Mouse (Mus musculus) embryonic facial prominence, embryonic 15.5 days (tissue): Measurements from ENCODE around the gene Dstn. TPM values are rescaled to one million over a fixed set of nuclear protein-coding genes. Genes with fewer than 3 reads are reported as not detected.

ENCODE experiments used
- ATAC-seq: fragments of 200-750 bp; cut with Nextera tagmentation; 2 replicates; pipeline ENCODE4 v1.8.0; 2017; ENCODE audit warnings: low read depth, moderate TSS enrichment; ENCODE audit not compliant: insufficient number of reproducible peaks, low FRiP score, low TSS enrichment
- H3K27ac ChIP-seq: fragments of 300-500 bp; sonication (generic); replicated peaks from 2 replicates; pipeline ENCODE4 v1.5.1; 2015; ENCODE audit warnings: mild to moderate bottlenecking, inconsistent platforms
- H3K27me3 ChIP-seq: fragments of 300-500 bp; sonication (generic); 2 replicates; pipeline ENCODE4 v1.6.1; 2015; ENCODE audit warnings: inconsistent platforms
- H3K36me3 ChIP-seq: fragments of 300-500 bp; sonication (generic); 2 replicates; pipeline ENCODE4 v1.6.1; 2015; ENCODE audit warnings: mild to moderate bottlenecking, inconsistent platforms
- H3K4me1 ChIP-seq: fragments of 300-500 bp; sonication (generic); 2 replicates; pipeline ENCODE4 v1.6.1; 2015; ENCODE audit warnings: inconsistent platforms
- H3K4me2 ChIP-seq: fragments of 300-500 bp; sonication (generic); replicated peaks from 2 replicates; pipeline ENCODE4 v1.6.1; 2015; ENCODE audit warnings: mild to moderate bottlenecking, inconsistent platforms
- H3K4me3 ChIP-seq: fragments of 300-500 bp; sonication (generic); replicated peaks from 2 replicates; pipeline ENCODE4 v1.5.1; 2015; ENCODE audit warnings: mild to moderate bottlenecking, inconsistent platforms
- H3K9ac ChIP-seq: fragments of 300-500 bp; sonication (generic); 2 replicates; pipeline ENCODE4 v1.6.1; 2015; ENCODE audit warnings: inconsistent platforms
- H3K9me3 ChIP-seq: fragments of 300-500 bp; sonication (generic); replicated peaks from 2 replicates; pipeline ENCODE4 v1.6.1; 2016; ENCODE audit warnings: inconsistent platforms
- WGBS: fragments of 180-500 bp; shearing (Covaris S2); methylation state at CpG from one replicate; pipeline ENCODE4 v1.1.7; 2015; 5-methylcytosine and 5-hydroxymethylcytosine counted together
- polyA plus RNA-seq: library from polyadenylated mRNA; unstranded; fragments of >200 nt; fragmentation: Nextera tagmentation; extraction: Ambion mirVana; gene quantifications from 2 replicates; pipeline ENCODE4 v1.2.1, GENCODE M21; 2015

Gene Dstn
- polyA plus RNA-seq, 1 experiment from 2014 or later = 440 TPM

GRCm38 (mm10) chr2:143891302-143892048 is 23.6 kb upstream of the Dstn start:
- Histone ChIP-seq H3K4me2 (no peak overlapping the region), H3K4me1 (no peaks in the 10 kb centered on the region), H3K36me3 (no peaks in the 10 kb centered on the region), H3K9me3 (no peaks in the 10 kb centered on the region), H3K9ac (no peak overlapping the region), H3K27ac (no peak overlapping the region), H3K4me3 (no peak overlapping the region), H3K27me3 (no peaks in the 10 kb centered on the region)
- no peak for ATAC-seq
- 72% methylated on average over 10 of the region's 10 CpGs for WGBS

GRCm38 (mm10) chr2:143899470-143900220 is 15.5 kb upstream of the Dstn start:
- 0 out of 2 replicates have a peak, but pooled peaks cover 4% of the 10 kb centered on the region for H3K4me1 ChIP-seq
- H3K4me2 ChIP-seq = no peak overlapping the region
- no peak overlapping the region for H3K9ac ChIP-seq
- no peak overlapping the region for H3K4me3 ChIP-seq
- H3K9me3 ChIP-seq = no peaks in the 10 kb centered on the region
- whole genome bisulfite sequencing = 87% methylated on average over 9 of the region's 9 CpGs
- no peaks in the 10 kb centered on the region for H3K36me3 ChIP-seq
- no peaks in the 10 kb centered on the region for H3K27me3 ChIP-seq
- ATAC-seq = no peak
- H3K27ac ChIP-seq = no peak overlapping the region

GRCm38 (mm10) chr2:143900821-143901351 is 14.2 kb upstream of the Dstn start:
- 0 out of 2 replicates have a peak, but pooled peaks cover 4% of the 10 kb centered on the region for H3K4me1 ChIP-seq
- no peak overlapping the region for H3K9ac ChIP-seq
- H3K36me3 ChIP-seq = no peaks in the 10 kb centered on the region
- WGBS = 64% methylated on average over 5 of the region's 5 CpGs
- H3K4me3 ChIP-seq = no peak overlapping the region
- H3K27me3 ChIP-seq = no peaks in the 10 kb centered on the region
- ATAC-seq = no peak
- 0 out of 2 replicates have a peak overlapping the region, but pooled peaks have one; percentile 34 for H3K27ac ChIP-seq
- H3K9me3 ChIP-seq = no peaks in the 10 kb centered on the region
- no peak overlapping the region for H3K4me2 ChIP-seq

GRCm38 (mm10) chr2:143903376-143904045 is 11.6 kb upstream of the Dstn start:
- Histone ChIP-seq H3K4me1 (0 out of 2 replicates have a peak, but pooled peaks cover 4% of the 10 kb centered on the region), H3K27me3 (no peaks in the 10 kb centered on the region), H3K36me3 (no peaks in the 10 kb centered on the region), H3K9me3 (no peaks in the 10 kb centered on the region), H3K4me2 (no peak overlapping the region), H3K4me3 (no peak overlapping the region), H3K9ac (no peak overlapping the region), H3K27ac (no peak overlapping the region)
- 67% methylated on average over 9 of the region's 9 CpGs for WGBS
- ATAC-seq = no peak

GRCm38 (mm10) chr2:143904896-143905295 is 10.2 kb upstream of the Dstn start:
- H3K9me3 ChIP-seq = no peaks in the 10 kb centered on the region
- ATAC-seq = no peak
- no peak overlapping the region for H3K9ac ChIP-seq
- H3K36me3 ChIP-seq = no peaks in the 10 kb centered on the region
- 0 out of 2 replicates have a peak, but pooled peaks cover 4% of the 10 kb centered on the region for H3K4me1 ChIP-seq
- no peak overlapping the region for H3K4me2 ChIP-seq
- no peak overlapping the region for H3K27ac ChIP-seq
- WGBS = 71% methylated on average over 5 of the region's 5 CpGs
- H3K27me3 ChIP-seq = no peaks in the 10 kb centered on the region
- no peak overlapping the region for H3K4me3 ChIP-seq

GRCm38 (mm10) chr2:143909230-143909629 is 5.9 kb upstream of the Dstn start:
- H3K4me3 ChIP-seq = no peak overlapping the region
- no peak for ATAC-seq
- H3K4me2 ChIP-seq = no peak overlapping the region
- no peak overlapping the region for H3K9ac ChIP-seq
- no peaks in the 10 kb centered on the region for H3K36me3 ChIP-seq
- H3K27me3 ChIP-seq = no peaks in the 10 kb centered on the region
- 61% methylated on average over 2 of the region's 2 CpGs for WGBS
- no peak overlapping the region for H3K27ac ChIP-seq
- H3K4me1 ChIP-seq = no peaks in the 10 kb centered on the region
- no peaks in the 10 kb centered on the region for H3K9me3 ChIP-seq

- H3K4me3 ChIP-seq = no peak overlapping the region
- no peaks in the 10 kb centered on the region for H3K9me3 ChIP-seq
- no peaks in the 10 kb centered on the region for H3K36me3 ChIP-seq
- H3K9ac ChIP-seq = no peak overlapping the region
- H3K4me1 ChIP-seq = peaks cover 5% of the 10 kb centered on the region
- no peak overlapping the region for H3K4me2 ChIP-seq
- no peaks in the 10 kb centered on the region for H3K27me3 ChIP-seq
- H3K27ac ChIP-seq = no peak overlapping the region
- ATAC-seq = no peak
- WGBS = 90% methylated on average over 2 of the region's 2 CpGs
These were observed 2.9 kb upstream of the Dstn start for GRCm38 (mm10) chr2:143912199-143912598.

GRCm38 (mm10) chr2:143914221-143914620 is 899 bp upstream of the Dstn start:
- Histone ChIP-seq H3K4me1 (peaks cover 21% of the 10 kb centered on the region), H3K9me3 (no peaks in the 10 kb centered on the region), H3K4me2 (peak overlapping the region; percentile 61), H3K4me3 (peak overlapping the region; percentile 91), H3K27ac (peak overlapping the region; percentile 99), H3K36me3 (no peaks in the 10 kb centered on the region), H3K27me3 (no peaks in the 10 kb centered on the region), H3K9ac (peak overlapping the region; percentile 84)
- 5% methylated on average over 10 of the region's 10 CpGs for WGBS
- ATAC-seq = no peak

GRCm38 (mm10) chr2:143915600-143916135 is 548 bp downstream of the Dstn start:
- H3K9me3 ChIP-seq = no peaks in the 10 kb centered on the region
- under 1% methylated on average over 32 of the region's 32 CpGs for WGBS
- H3K36me3 ChIP-seq = no peaks in the 10 kb centered on the region
- H3K27me3 ChIP-seq = no peaks in the 10 kb centered on the region
- peak overlapping the region; percentile 91 for H3K4me3 ChIP-seq
- H3K9ac ChIP-seq = peak overlapping the region; percentile 84
- peak overlapping the region; percentile 61 for H3K4me2 ChIP-seq
- ATAC-seq = no peak
- peaks cover 26% of the 10 kb centered on the region for H3K4me1 ChIP-seq
- H3K27ac ChIP-seq = peak overlapping the region; percentile 99

GRCm38 (mm10) chr2:143916229-143916628 is 1.1 kb downstream of the Dstn start:
- Histone ChIP-seq H3K27ac (peak overlapping the region; percentile 99), H3K4me3 (peak overlapping the region; percentile 91), H3K36me3 (no peaks in the 10 kb centered on the region), H3K27me3 (no peaks in the 10 kb centered on the region), H3K9ac (peak overlapping the region; percentile 84; the same call in 1 of the 2 replicates), H3K4me2 (peak overlapping the region; percentile 61), H3K4me1 (peaks cover 26% of the 10 kb centered on the region), H3K9me3 (no peaks in the 10 kb centered on the region)
- WGBS = 4% methylated on average over 5 of the region's 5 CpGs
- ATAC-seq = no peak

- H3K27me3 ChIP-seq = no peaks in the 10 kb centered on the region
- WGBS = 66% methylated on average over 5 of the region's 5 CpGs
- no peak overlapping the region for H3K9ac ChIP-seq
- no peak overlapping the region for H3K27ac ChIP-seq
- no peaks in the 10 kb centered on the region for H3K36me3 ChIP-seq
- no peaks in the 10 kb centered on the region for H3K9me3 ChIP-seq
- peaks cover 26% of the 10 kb centered on the region for H3K4me1 ChIP-seq
- no peak for ATAC-seq
- no peak overlapping the region for H3K4me3 ChIP-seq
- peak overlapping the region; percentile 61; the same call in 1 of the 2 replicates for H3K4me2 ChIP-seq
These were observed 2.5 kb downstream of the Dstn start for GRCm38 (mm10) chr2:143917622-143918021.
